Mouse (Mus musculus): Measurements from ENCODE around the gene Rasal2. TPM values are rescaled to one million over a fixed set of nuclear protein-coding genes. Genes with fewer than 3 reads are reported as not detected.

Rasal2 gene
- total RNA-seq, 1 experiment: 8.1 TPM

GRCm38 (mm10) chr1:157090835-157091234 is 321.6 kb downstream of the Rasal2 start:
- peaks cover 0 to 4% of the 10 kb centered on the region in 2 experiments; a peak in 1 of 4 replicates for H3K4me1 ChIP-seq (ENCODE audit: control insufficient read depth in 2 of 2, insufficient read depth in 2 of 2, low read length in 2 of 2, poor library complexity in 1 of 2)
- no peaks in the 10 kb centered on the region for H3K36me3 ChIP-seq (ENCODE audit: control insufficient read depth, insufficient read depth, low read length, poor library complexity, severe bottlenecking)
- no peak overlapping the region for H3K9ac ChIP-seq (ENCODE audit: insufficient read depth, low read depth, low read length, poor library complexity, severe bottlenecking)
- DNase-seq (ENCODE audit: low read depth, low spot score): no peak
- H3K4me3 ChIP-seq (ENCODE audit: insufficient read depth in 1 of 2, low read depth in 1 of 2, low read length in 2 of 2, poor library complexity in 1 of 2, severe bottlenecking in 1 of 2): no peak overlapping the region
- H3K27ac ChIP-seq (ENCODE audit: insufficient read depth, low read depth, low read length, poor library complexity, severe bottlenecking): no peak overlapping the region
- H3K9me3 ChIP-seq (ENCODE audit: control insufficient read depth, insufficient read depth, low read depth, low read length): no peaks in the 10 kb centered on the region
- TF ChIP-seq ZNF384 (IDR thresholded peaks at IDR 0.05; ENCODE audit: low read depth, low read length) (no peak), HCFC1 (IDR thresholded peaks at IDR 0.05; ENCODE audit: borderline replicate concordance, insufficient read depth, low read length) (no peak), MAFK (IDR thresholded peaks at IDR 0.05; ENCODE audit: insufficient read depth, low read depth, low read length) (no peak), ZC3H11A (IDR thresholded peaks at IDR 0.05; ENCODE audit: borderline replicate concordance, low read depth, low read length) (no peak), CHD2 (IDR thresholded peaks at IDR 0.05; ENCODE audit: low read depth, low read length) (no peak)
- in situ Hi-C loops (cut with MboI; ENCODE audit: low sequenced_read_pairs in 2 of 2, unreplicated experiment in 2 of 2): loop anchor here in 1 of 2 experiments (25.0 kb wide), 1 partner anchor 371 kb away; the partner anchor contains the start of gene Cryzl2

- peak; percentile 78 for DNase-seq (ENCODE audit: low read depth, low spot score)
- no peaks in the 10 kb centered on the region for H3K36me3 ChIP-seq (ENCODE audit: control insufficient read depth, insufficient read depth, low read length, poor library complexity, severe bottlenecking)
- no peak overlapping the region; the same call in 1 of the 2 replicates for H3K9ac ChIP-seq (ENCODE audit: insufficient read depth, low read depth, low read length, poor library complexity, severe bottlenecking)
- peak overlapping the region; percentile 21 to 29; a peak in 2 of 4 replicates for H3K4me3 ChIP-seq (ENCODE audit: insufficient read depth in 1 of 2, low read depth in 1 of 2, low read length in 2 of 2, poor library complexity in 1 of 2, severe bottlenecking in 1 of 2)
- in situ Hi-C loops (cut with MboI; ENCODE audit: low sequenced_read_pairs in 2 of 2, unreplicated experiment in 2 of 2): loop anchor here in 1 of 2 experiments (25.0 kb wide), 1 partner anchor 376 kb away; the partner anchor contains the start of gene Cryzl2
- 0 out of 2 replicates have a peak overlapping the region, but pooled peaks have one; percentile 12 for H3K27ac ChIP-seq (ENCODE audit: insufficient read depth, low read depth, low read length, poor library complexity, severe bottlenecking)
- TF ChIP-seq CHD2 (IDR thresholded peaks at IDR 0.05; ENCODE audit: low read depth, low read length) (no peak), ZC3H11A (IDR thresholded peaks at IDR 0.05; ENCODE audit: borderline replicate concordance, low read depth, low read length) (peak; percentile 96)
- H3K4me1 ChIP-seq (ENCODE audit: control insufficient read depth in 2 of 2, insufficient read depth in 2 of 2, low read length in 2 of 2, poor library complexity in 1 of 2): peaks cover 3 to 7% of the 10 kb centered on the region in 2 experiments; a peak in 2 of 4 replicates
- H3K9me3 ChIP-seq (ENCODE audit: control insufficient read depth, insufficient read depth, low read depth, low read length): no peaks in the 10 kb centered on the region
Observed at GRCm38 (mm10) chr1:157086097-157086994, 326.0 kb downstream of the Rasal2 start.

Other genes with a start within 250 kb of the Rasal2 start
- 4.5 and 6.9 TPM in 2 replicates for gene Cryzl2, start 46.0 kb upstream of the Rasal2 start, total RNA-seq (2012; rRNA removed)
- 0.05 and 0.13 TPM in 2 replicates for gene Sec16b, start 94.1 kb upstream of the Rasal2 start, total RNA-seq (2012; rRNA removed)